Mouse (Mus musculus) heart, adult 18-20 months (tissue): Measurements from ENCODE around the gene Pdyn. TPM values are rescaled to one million over a fixed set of nuclear protein-coding genes. Genes with fewer than 3 reads are reported as not detected.

ENCODE experiments used
- DNase-seq, 2 experiments: peaks; one replicate each; pipeline ENCODE4 v3.0.0; 2021 to 2022; ENCODE audit warnings: mixed read lengths in 1 of 2
- total RNA-seq, 2 experiments: library from RNA; stranded (reverse); gene quantifications; 2 replicates each; pipeline ENCODE4 v1.2.3; 2021

The Pdyn gene
- total RNA-seq, 2 experiments from 2014 or later = not detected

GRCm38 (mm10) chr2:129654233-129654950, 45.3 kb downstream of the Pdyn start:
- no peak for DNase-seq

- no peak for DNase-seq
These were observed 46.0 kb downstream of the Pdyn start for GRCm38 (mm10) chr2:129653632-129654031.

GRCm38 (mm10) chr2:129652616-129653015, 47.0 kb downstream of the Pdyn start:
- no peak for DNase-seq

Other genes with a start within 250 kb of the Pdyn start
- not detected for gene F830045P16Rik, start 163.2 kb downstream of the Pdyn start, total RNA-seq
- 10 to 100 TPM; 27.5 to 29.4 TPM for gene Sirpa, start 107.0 kb downstream of the Pdyn start, total RNA-seq
- 10 to 100 TPM; 11.7 to 14.3 TPM for gene Stk35, start 100.7 kb upstream of the Pdyn start, total RNA-seq